Mouse (Mus musculus): Measurements from ENCODE around the gene Ttll3. TPM values are rescaled to one million over a fixed set of nuclear protein-coding genes. Genes with fewer than 3 reads are reported as not detected.

Gene Ttll3
- total RNA-seq (2021) = 10 to 100 TPM; 11.2 to 12.5 TPM
- long read RNA-seq, experiment 1, partial matches to known transcripts = 2 of 8 reads
- long read RNA-seq, experiment 1, other reads (novel, unspliced or antisense) = 6 of 8 reads
- long read RNA-seq, experiment 2, partial matches to known transcripts = 0 of 1 reads
- long read RNA-seq, experiment 2, other reads (novel, unspliced or antisense) = 1 of 1 reads

DNA sequence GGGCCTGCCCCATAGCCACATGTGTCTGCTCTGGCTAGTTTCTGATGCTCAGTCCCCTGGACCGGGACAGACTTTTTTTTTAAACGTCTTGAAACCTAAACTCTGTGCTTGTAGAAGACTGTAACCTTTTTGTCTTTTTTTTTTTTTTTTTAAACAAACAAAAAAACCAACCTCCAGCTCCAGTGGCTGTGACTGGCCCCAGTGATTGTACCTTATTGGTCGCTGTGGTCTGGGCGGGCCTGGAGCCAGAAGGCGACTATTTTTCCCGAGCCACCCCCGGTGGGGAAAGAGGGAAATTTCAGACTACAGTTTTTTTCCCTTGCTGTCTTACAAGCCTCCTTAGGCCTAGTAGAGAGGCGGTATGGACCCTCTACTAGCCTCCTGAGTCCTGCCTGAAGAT is at the start of gene Ttll3:
Gene Ttll3, plus strand, starts transcription at position 301 of the 400 bp plus-strand sequence.
- DNase-seq (ENCODE audit: low spot score in 2 of 2) = no peak

DNA sequence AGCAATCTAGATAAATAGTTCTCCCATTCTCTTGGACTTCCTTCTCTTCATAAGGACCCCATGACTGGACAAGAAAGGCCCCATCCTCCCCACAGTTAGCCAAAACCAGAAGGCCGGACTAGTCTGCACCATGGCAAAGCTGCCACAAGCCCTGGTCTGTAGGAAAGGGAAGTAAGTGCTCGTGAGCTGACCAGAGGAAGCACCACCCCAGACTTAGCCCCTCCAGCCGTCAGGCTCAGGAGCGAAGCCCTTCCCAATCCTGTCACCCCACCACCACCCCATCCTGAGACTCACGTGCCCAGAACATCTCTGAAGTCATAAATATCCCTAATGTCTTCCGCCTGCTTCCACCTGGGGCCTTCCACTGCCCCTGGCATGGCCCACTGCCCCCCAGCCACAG is 47.5 kb upstream of the Ttll3 start:
- no peak for DNase-seq (ENCODE audit: low spot score in 2 of 2)

DNA sequence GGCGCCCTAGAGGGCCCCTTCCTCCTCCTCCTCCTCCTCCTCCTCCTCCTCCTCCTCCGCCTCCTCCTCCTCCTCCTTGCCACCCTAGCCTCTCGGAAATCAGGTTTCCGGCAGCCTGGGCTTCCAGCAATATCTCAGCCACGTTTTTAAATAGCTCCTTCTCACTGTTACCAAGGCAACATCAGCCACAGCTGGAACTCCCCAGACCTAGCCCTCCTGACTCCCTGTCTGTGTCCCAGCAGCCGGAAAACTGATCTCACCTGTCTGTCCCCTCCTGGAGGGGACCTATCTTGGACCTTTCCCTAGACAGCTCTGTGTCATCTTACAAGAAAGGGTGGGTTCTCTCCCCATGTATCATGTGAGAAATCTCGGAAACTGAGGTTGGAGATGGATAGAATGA is 46.8 kb upstream of the Ttll3 start:
- DNase-seq (ENCODE audit: low spot score in 2 of 2) = no peak

DNA sequence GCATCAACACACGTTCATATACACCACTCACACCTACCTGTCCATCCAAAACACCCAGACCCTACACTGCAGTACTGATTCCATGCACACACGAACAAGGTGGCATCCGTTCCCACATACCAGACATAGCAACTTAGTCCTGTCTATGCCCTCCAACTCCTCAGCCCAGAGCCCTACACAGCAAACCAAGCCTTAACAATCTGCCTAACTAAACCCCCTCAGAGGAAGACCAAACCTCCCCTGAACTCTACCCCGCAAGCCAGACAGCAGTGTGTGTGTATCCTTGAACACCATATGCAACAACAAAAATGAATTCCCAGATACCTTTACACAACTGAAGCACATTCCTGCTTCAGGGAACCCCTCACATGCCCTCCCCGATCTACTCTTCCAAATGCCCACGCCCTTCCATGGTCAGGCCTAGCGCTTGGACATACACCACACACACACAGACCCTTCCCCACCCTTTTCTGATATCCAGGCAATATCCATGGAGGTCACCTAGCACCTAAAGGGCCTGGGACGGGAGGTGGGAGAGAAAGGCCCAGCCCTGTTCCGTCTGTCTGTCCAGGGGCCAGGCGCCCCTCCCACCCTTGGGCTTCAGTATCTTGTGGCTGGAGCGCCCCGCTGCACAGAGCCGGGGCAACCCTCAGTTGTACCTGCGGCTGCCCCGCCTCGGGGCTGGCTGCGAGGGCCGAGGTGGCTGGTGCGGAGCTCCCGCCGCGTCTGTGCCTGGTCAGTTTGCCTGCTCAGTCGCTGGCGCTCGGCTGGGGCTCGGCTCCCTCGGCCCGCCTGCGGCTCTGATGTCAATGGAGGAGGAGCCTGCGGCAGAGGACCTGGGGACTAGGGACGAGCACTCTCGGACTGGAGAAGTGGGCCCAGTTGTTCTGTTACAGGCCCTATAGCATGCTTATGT is 45.6 kb upstream of the Ttll3 start, which contains the start of gene Camk1:
Gene Camk1, minus strand, starts transcription at position 808 of the 916 bp plus-strand sequence.
- DNase-seq (ENCODE audit: low spot score in 2 of 2) = peak; percentile 72 to 84

DNA sequence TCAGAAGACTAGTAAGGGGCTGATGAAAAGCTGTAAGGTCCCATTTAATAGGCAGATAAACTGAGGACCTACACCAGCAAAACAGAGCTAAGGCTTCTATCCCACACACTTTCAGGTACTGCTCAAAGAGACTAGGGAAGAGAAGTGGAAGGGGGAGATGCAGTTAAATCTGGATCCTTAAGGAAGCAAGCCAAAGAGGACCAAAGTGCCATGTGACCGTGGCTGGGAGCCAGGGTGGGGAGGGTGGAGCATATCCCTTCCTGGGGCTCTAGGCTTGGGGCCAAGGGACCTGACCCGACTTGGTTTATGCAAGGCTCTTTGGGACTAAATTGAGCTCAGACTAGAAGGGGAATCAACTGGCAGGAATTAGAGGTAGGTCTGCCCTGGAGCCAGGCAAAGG is 44.7 kb upstream of the Ttll3 start:
- peak in 1 of 2 experiments; percentile 24 for DNase-seq (ENCODE audit: low spot score in 2 of 2)

DNA sequence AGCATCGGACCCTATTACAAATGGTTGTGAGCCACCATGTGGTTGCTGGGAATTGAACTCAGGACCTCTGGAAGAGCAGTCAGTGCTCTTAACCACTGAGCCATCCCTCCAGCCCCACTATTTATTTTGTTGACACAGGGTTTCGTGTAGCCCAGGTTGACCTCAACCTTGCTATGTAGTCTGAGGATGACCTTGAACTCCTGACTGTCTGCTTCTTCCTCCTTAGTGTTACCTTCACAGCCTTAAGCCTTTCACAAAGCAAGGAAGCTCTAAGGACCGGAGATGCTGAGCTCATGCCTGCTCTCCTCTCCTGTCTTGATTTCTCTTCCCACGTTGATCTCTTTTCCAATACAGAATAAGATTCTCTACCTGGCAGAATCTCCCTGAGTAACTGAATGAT is 42.2 kb upstream of the Ttll3 start:
- no peak for DNase-seq (ENCODE audit: low spot score in 2 of 2)

DNA sequence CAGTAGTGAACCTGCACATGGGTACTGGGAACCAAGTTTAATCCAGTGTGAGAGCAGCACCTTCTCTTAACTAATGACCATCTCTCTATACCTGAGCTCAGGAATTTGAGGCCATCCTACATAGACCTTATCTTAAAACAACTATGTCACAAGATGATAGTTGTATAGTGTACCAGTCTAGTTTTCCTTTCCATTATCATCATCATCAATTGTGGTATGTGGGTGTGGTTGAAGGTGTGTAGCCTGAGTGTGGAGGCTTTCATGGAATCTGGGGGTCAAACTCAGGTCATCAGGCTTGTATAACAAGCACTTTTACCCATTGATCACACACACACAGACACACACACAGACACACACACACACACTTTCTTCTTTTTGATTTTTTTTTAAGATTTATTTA is 38.5 kb upstream of the Ttll3 start:
- DNase-seq (ENCODE audit: low spot score in 2 of 2) = no peak

DNA sequence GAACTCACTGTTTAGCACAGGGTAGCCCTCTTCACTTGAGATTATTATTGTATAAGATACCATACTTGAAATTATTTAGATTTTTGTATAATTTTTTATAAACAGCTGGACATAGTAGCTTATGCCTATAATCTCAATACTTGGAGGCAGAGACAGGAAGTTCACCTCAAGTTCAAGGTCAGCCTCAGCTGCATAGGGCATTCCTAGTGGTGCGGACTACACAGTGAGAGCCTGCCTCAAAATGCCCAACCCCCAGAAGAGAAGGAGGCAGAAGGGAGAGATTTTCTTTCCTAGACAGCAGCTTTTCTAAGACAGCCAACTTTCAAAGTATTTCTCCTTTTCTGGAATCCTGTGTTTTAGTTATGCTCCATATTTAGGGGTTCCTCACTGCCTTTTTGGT is 37.9 kb upstream of the Ttll3 start:
- no peak for DNase-seq (ENCODE audit: low spot score in 2 of 2)

DNA sequence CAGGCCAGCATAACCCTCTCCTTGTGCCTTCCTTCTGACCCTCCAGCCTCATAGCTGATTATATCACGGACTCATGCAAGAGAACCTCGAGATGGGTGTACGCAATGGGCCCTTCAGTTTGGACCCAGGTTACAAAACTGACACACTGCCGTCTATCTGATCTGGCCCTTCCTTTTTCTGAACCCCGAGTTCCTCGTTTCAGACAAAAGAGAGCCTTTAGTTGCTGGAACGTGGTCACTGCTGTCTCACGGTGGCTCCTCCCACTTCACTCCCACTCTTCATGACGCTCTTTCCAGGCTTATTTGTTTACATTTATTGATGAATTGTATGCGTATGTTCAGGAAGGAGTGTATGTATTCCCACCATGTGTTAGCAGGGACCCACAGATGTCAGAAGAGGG is 37.4 kb upstream of the Ttll3 start:
- DNase-seq (ENCODE audit: low spot score in 2 of 2) = no peak

DNA sequence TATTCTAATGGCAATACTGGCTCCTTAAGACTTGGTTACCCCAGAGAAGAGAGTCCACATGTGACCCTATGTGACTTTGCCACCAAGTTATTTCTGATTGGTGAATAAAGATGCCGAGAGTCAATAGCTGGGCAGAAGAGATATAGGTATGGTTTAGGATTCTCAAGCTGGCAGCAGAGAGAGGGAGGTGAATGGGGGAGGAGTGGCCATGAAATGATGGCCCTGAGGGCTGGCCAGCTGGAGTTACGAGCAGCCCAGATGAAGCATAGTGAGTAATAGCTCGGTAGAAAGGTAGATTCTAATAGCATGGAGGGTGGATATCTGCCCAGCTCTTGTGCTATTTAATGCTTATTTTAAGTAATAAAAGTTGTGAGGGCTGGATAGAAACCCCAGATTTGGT is 36.2 kb upstream of the Ttll3 start:
- no peak for DNase-seq (ENCODE audit: low spot score in 2 of 2)

DNA sequence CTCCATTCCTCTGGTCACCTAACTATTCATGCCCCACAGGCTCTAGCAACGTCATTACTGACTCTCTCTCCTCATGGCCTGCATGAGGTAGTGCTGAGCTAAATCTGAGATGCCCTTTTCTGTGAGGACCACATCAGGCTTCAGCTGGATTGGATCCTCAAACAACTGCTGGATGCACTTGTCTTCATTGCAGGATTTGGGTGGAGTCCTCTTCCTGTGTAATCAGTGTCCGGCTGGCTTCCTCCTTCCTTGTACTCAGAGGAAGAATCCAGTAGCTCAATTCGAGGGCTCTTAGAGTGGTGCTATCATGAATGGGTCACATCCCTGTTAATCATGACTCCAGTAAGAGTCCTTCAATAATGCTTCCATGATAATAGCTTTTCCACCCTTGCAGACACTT is 35.4 kb upstream of the Ttll3 start:
- DNase-seq (ENCODE audit: low spot score in 2 of 2) = no peak

DNA sequence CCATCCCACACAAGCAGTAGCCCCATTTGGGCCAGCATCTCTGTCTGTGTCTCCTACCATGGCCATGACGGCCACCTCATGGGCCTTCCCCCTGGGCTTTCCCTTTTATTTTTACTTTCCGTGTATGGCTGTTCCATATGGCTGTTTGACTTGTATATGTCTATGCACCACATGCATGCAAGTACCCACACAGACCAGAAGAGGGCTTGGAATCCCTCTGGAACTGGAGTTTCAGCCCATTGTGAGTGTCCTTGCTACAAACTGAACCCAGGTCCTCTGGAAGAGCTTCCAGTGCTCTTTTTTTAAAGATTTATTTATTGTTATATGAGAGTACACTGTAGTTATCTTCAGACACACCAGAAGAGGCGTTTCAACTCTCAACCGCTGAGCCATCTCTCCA is 27.6 kb upstream of the Ttll3 start:
- no peak for DNase-seq (ENCODE audit: low spot score in 2 of 2)

DNA sequence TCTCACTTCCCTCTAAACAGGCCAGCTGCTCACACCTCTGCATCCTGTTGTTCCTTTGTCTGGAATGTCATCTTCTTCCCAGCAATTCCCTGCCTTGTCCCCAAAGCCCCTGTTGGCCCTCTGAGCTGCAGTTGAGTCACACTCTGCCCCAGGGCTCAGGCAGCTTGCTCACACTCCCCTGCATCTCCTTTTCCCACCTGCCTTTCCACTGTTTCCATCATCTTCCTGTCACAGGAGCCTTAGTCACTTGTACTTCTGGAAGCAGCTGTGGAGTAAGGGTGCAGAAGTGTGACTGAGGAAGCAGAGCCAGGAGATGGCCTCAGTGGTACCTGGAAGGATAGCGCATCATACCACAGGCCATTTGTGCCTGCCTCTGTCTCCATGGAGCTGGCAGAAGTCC is 26.8 kb upstream of the Ttll3 start:
- peak in 1 of 2 experiments; percentile 34 for DNase-seq (ENCODE audit: low spot score in 2 of 2)

DNA sequence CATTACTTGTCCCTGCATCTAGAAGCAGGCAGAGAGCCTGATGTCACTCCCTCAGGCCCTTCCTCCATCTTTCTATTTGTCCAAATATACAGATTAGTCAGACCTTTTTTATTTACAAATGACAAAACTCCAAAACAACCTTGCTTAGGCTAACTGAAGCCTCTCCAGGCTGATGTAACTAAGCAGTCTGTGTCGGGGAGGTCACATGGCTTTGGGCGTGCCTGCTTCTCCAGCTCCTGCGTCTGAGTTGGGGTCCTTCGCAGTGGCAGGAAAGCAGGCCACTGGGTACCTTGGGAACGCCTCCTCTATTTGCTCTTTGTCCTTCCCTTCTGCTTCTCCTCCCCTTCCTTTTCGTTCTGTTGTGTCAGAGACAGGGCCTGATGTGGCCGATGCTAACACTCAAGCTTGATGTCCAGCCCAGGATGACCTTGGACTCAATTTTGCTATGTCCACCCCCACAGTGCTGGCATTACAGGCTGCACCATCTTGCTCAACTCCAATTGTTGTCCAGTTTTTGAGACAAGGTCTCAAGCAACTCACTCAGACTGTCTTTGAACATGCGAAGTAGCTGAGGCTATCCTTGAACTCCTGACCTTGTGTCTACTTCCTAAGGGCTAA is 24.4 kb upstream of the Ttll3 start:
- no peak for DNase-seq (ENCODE audit: low spot score in 2 of 2)

DNA sequence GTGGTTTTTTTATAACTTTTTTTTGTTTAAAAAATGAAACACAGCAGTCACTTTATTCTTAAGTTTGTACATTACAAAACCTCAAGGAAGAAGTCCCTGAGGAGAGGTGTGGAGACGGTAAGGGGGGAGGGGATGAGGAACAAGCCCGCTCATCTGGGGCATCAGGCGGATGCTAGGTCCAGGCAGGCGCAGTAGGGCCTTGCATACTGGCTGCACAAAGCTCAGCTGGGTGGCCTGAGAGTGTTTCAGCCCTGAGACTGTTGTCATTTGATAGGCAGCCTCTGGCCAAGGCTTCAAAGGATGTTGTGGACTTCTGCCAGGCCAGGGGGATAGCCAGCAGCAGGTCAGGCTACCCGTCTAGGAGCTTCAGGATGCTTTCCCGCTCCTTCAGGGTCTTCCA is 22.4 kb upstream of the Ttll3 start:
- DNase-seq (ENCODE audit: low spot score in 2 of 2) = no peak

DNA sequence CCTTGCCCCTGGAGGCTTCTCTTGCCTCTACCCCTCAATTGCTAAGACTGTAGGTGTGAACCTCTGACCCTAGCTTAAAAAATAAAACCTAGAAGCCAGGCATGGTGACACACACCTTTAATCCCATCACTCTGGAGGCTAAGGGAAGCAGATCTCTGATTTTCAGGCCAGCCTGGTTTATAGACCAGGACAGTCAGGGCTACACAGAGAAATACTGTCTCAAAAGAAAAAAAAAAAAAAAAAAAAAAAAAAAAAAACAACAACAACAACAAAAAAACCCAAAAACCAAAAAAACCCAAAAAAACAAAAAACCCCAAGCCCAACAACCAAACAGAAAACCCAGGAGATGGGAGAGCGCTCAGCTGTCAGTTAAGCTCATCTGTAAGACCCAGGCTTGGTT is 21.5 kb upstream of the Ttll3 start:
- no peak for DNase-seq (ENCODE audit: low spot score in 2 of 2)

DNA sequence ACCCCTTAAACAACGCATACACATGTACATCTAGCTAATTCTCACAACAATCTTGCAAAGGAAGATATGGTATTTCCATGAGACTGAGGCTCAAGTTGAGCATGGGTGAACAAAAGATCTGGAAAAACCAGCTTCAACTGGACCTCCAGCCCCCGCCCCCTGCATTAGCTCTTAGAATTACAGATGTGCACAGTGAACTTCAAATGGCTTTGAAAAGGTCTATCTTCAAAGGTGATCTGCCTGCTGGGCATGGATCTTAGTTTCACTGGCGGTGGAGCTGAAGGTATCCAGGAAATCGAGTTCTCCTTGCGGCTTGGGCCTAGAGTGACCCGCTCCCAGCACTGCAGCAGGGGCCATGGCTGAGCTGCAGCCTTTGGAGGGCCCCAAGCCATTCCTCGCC is 20.9 kb upstream of the Ttll3 start:
- no peak for DNase-seq (ENCODE audit: low spot score in 2 of 2)

DNA sequence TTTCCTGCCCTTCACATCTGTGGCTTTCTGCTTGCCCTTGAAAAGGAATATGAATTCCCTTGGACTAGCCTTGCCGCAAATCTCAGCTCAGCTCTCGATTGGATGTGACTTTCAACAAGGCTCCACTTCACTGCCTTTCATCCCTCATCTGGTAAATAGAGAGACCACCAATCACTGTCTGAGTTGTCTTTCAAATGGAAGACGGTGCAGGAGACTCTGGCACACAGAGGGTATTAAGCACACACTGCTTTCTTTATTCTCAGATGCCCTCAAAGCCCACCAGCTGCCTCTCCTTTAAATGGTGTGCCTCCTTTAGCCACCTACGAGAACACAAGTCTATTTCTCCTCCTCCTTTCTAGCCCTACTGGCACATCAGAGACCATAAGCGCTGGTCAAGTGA is 20.5 kb upstream of the Ttll3 start:
- DNase-seq (ENCODE audit: low spot score in 2 of 2) = no peak

DNA sequence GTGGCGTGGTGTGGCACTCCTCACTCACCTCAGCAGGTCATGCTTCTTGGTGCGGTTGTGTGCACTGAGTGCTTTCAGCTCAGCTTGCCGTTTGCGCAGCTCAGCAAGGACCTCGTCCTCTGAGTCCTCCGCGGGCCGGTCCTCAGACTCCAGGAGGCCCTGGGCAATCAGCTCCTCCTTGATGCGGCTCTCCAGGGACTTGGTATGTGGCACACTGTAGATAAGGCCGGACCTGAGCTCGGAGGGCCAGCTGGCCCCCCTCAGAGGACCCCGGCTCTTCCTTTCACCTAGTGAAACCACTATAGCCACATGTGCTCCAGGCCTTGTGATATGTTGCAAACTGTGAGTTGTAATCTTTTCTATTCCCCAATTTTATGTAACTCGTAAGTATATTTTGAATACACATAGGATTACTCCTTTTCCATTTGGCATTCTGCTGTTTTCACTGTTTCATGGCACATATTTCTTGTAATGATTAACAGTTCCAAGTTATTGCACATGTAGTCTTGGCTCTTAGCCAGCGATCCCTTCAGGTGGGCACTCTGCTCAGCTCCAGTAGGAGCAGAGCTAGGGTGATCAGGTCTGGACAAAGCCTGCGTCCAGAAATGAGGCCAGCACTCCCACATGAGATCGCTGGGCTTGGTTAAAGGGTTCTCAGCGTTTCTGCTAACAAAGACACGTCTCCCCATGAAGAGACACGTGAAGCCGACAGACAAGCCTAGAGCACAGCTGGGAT is 18.7 kb upstream of the Ttll3 start:
- no peak for DNase-seq (ENCODE audit: low spot score in 2 of 2)

DNA sequence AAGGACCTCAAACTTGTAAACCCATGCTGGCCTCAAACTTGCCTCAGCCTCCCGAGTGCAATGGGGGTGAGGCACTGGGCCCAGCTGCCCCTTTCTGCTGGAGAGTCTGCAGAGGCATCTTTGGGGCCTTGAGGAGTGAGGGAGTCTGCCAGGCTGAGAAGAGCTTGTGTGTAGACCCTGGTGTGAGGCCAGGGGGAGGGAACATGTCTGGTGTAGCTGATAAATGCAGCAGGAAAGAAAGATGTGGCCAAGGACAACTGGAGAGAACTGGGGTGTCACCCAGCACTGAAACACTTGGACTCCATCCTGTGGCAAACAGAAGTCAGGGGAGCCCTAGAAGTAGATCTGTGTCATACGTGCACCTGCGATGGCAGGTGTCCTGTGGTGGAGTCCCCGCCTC is 15.6 kb upstream of the Ttll3 start:
- DNase-seq (ENCODE audit: low spot score in 2 of 2) = no peak

DNA sequence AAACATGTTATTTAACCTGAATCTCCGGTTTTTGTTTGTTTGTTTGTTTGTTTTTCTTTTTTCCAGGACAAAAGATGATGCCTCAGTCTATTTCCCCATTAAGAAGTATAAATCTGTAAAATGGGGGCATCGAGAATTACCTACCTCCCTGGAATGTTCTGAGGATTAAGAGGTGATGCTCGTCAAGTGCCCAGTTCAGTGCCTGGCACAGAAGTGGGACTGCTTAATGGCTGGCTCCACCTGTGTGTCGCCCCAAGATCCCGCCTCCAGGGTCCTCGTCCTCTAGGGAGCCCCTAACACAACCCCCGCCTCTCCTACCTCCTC is 11.9 kb upstream of the Ttll3 start:
- DNase-seq (ENCODE audit: low spot score in 2 of 2) = no peak

All from left cerebral cortex, adult 18-20 months (tissue).